Mouse (Mus musculus) intestine, embryonic 16.5 days (tissue): ENCODE measurements around the gene Rassf2. TPM values are rescaled to one million over a fixed set of nuclear protein-coding genes. Genes with fewer than 3 reads are reported as not detected.

ENCODE experiments used
- ATAC-seq: fragments of 200-750 bp; cut with Nextera tagmentation; 2 replicates; pipeline ENCODE4 v1.8.0; 2017; ENCODE audit warnings: moderate TSS enrichment, moderate library complexity
- H3K27ac ChIP-seq: fragments of 300-500 bp; sonication (generic); 2 replicates; pipeline ENCODE4 v1.5.1; 2014; ENCODE audit warnings: mild to moderate bottlenecking, low read length
- H3K27me3 ChIP-seq: fragments of 300-500 bp; sonication (generic); replicated peaks from 2 replicates; pipeline ENCODE4 v1.6.1; 2014; ENCODE audit warnings: low read length, control low read depth, mixed read lengths; ENCODE audit not compliant: control insufficient read depth, insufficient read depth
- H3K36me3 ChIP-seq: fragments of 300-500 bp; sonication (generic); 2 replicates; pipeline ENCODE4 v1.6.1; 2014; ENCODE audit warnings: low read length, control low read depth; ENCODE audit not compliant: control insufficient read depth, insufficient read depth
- H3K4me1 ChIP-seq: fragments of 300-500 bp; sonication (generic); 2 replicates; pipeline ENCODE4 v1.6.1; 2014; ENCODE audit warnings: low read length, control low read depth, mixed read lengths; ENCODE audit not compliant: control insufficient read depth, insufficient read depth
- H3K4me2 ChIP-seq: fragments of 300-500 bp; sonication (generic); 2 replicates; pipeline ENCODE4 v1.6.1; 2014; ENCODE audit warnings: low read depth, low read length, control low read depth
- H3K4me3 ChIP-seq: fragments of 300-500 bp; sonication (generic); 2 replicates; pipeline ENCODE4 v1.5.1; 2014; ENCODE audit warnings: mild to moderate bottlenecking, low read length
- H3K9ac ChIP-seq: fragments of 300-500 bp; sonication (generic); 2 replicates; pipeline ENCODE4 v1.6.1; 2014; ENCODE audit warnings: low read depth, low read length
- H3K9me3 ChIP-seq: fragments of 300-500 bp; sonication (generic); 2 replicates; pipeline ENCODE4 v1.6.1; 2016; ENCODE audit warnings: low read length, control low read depth; ENCODE audit not compliant: control insufficient read depth
- WGBS: fragments of 180-500 bp; shearing (Covaris S2); extraction: QIAGEN DNeasy Blood & Tissue Kit; methylation state at CpG from one replicate; pipeline ENCODE4 v1.1.7; 2014; 5-methylcytosine and 5-hydroxymethylcytosine counted together
- polyA plus RNA-seq: library from polyadenylated mRNA; unstranded; fragments of >200 nt; fragmentation: Nextera tagmentation; extraction: Ambion mirVana; gene quantifications from 2 replicates; pipeline ENCODE4 v1.2.1, GENCODE M21; 2015

Gene Rassf2
- polyA plus RNA-seq, 1 experiment from 2014 or later = 8.2 TPM

DNA sequence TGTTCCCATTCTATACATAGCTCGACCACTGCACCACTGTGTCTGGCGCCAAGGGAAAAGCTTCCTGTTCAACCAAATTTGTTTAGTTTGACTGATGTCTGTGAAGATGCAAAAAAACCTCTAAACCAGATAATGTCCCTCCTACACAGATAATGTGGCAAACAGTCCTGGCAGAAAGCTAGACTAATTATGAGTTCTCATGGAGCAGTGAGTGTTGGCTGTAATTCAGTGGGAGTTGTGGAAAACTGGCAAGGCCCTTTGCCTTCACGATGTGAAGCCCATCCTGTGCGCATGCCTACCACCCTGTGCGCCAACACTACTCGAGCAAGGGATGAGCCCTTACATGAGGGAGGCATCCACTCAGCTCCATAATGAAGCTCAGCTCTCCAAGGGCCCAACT, 84.3 kb downstream of the Rassf2 start:
- H3K27me3 ChIP-seq = no peaks in the 10 kb centered on the region
- no peaks in the 10 kb centered on the region for H3K9me3 ChIP-seq
- ATAC-seq = no peak
- no peak overlapping the region for H3K4me2 ChIP-seq
- H3K4me1 ChIP-seq = no peaks in the 10 kb centered on the region
- H3K27ac ChIP-seq = no peak overlapping the region
- no peak overlapping the region for H3K4me3 ChIP-seq
- no peak overlapping the region for H3K9ac ChIP-seq
- no peaks in the 10 kb centered on the region for H3K36me3 ChIP-seq
- WGBS = 76% methylated on average over 6 of the region's 6 CpGs

- Histone ChIP-seq H3K4me1 (no peaks in the 10 kb centered on the region), H3K27ac (no peak overlapping the region), H3K4me2 (no peak overlapping the region), H3K4me3 (no peak overlapping the region), H3K9ac (no peak overlapping the region), H3K9me3 (no peaks in the 10 kb centered on the region), H3K27me3 (no peaks in the 10 kb centered on the region), H3K36me3 (no peaks in the 10 kb centered on the region)
- 72% methylated on average over 8 of the region's 8 CpGs for WGBS
- no peak for ATAC-seq
Observed at GRCm38 (mm10) chr2:131945225-131945624, 84.8 kb downstream of the Rassf2 start.

DNA sequence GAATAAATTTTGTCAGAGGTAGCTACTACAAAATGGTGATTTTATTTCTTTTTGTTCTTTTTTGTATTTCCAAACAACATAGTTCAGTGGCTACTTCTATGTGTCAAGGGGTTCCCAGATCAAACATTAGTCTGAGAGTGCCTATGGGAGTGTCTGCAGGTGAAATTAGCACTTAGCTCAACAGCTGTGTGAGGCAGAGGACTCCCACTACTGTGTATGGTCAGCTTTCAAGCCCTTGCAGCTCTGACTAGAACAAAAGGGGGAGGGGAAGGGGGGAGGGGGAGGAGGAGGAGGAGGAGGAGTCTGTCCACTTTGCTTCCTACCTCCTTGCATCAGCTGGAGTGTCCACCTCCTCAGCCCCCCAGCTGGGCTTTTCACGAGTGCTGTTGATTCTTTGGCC, 85.7 kb downstream of the Rassf2 start:
- Histone ChIP-seq H3K27me3 (no peaks in the 10 kb centered on the region), H3K9ac (no peak overlapping the region), H3K36me3 (no peaks in the 10 kb centered on the region), H3K4me1 (no peaks in the 10 kb centered on the region), H3K9me3 (no peaks in the 10 kb centered on the region), H3K27ac (no peak overlapping the region), H3K4me2 (no peak overlapping the region), H3K4me3 (no peak overlapping the region)
- WGBS = 30% methylated on average over 1 of the region's 1 CpGs
- ATAC-seq = no peak

DNA sequence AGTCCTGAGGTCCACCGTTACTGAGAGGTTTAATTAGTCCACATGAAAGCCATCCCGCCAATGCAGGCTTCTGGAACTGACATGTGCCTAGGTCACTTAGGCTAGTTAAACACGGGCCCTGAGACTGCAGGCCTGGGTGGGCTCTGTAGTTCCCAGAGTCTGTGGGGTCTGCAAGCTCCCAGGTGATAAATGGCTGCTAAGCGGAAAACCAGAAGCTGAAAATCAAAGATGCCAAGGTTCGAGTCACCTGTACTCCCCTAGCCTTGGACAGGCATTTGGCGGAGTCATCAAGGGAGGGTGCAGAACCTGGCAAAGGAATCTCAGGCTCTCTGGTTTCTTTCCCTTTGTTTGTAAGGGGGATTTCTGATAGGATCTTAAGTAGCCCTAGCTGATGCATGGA, 88.6 kb downstream of the Rassf2 start:
- H3K36me3 ChIP-seq = no peaks in the 10 kb centered on the region
- 70% methylated on average over 6 of the region's 6 CpGs for WGBS

GRCm38 (mm10) chr2:131940506-131940905, 89.6 kb downstream of the Rassf2 start:
- no peaks in the 10 kb centered on the region for H3K27me3 ChIP-seq
- H3K4me2 ChIP-seq = no peak overlapping the region
- no peaks in the 10 kb centered on the region for H3K36me3 ChIP-seq
- H3K27ac ChIP-seq = no peak overlapping the region
- no peak overlapping the region for H3K4me3 ChIP-seq
- no peaks in the 10 kb centered on the region for H3K4me1 ChIP-seq
- 71% methylated on average over 3 of the region's 3 CpGs for WGBS
- no peak for ATAC-seq
- H3K9me3 ChIP-seq = no peaks in the 10 kb centered on the region
- no peak overlapping the region for H3K9ac ChIP-seq

More for the DNA sequence above, 88.6 kb downstream of the Rassf2 start:
- Histone ChIP-seq H3K4me1 (no peaks in the 10 kb centered on the region), H3K9ac (no peak overlapping the region), H3K27me3 (no peaks in the 10 kb centered on the region), H3K4me3 (no peak overlapping the region), H3K4me2 (no peak overlapping the region), H3K27ac (no peak overlapping the region), H3K9me3 (no peaks in the 10 kb centered on the region)
- ATAC-seq = no peak

Other genes starting within 250 kb of the Rassf2 start
- gene Erv3, start 170.5 kb downstream of the Rassf2 start, polyA plus RNA-seq = not detected in 2 replicates
- gene Prnp, start 120.3 kb downstream of the Rassf2 start, polyA plus RNA-seq = 49.5 and 50.7 TPM in 2 replicates
- not detected in 2 replicates for gene Prn, start 120.3 kb downstream of the Rassf2 start, polyA plus RNA-seq
- 27.1 and 28.8 TPM in 2 replicates for gene Prnd, start 79.4 kb downstream of the Rassf2 start, polyA plus RNA-seq
- gene Slc23a2, start 114.8 kb upstream of the Rassf2 start, polyA plus RNA-seq = 12.0 and 13.5 TPM in 2 replicates
- 46.1 and 48.4 TPM in 2 replicates for gene Tmem230, start 217.5 kb upstream of the Rassf2 start, polyA plus RNA-seq
- gene Pcna, start 223.1 kb upstream of the Rassf2 start, polyA plus RNA-seq = 189 and 217 TPM in 2 replicates
- gene Cds2, start 232.9 kb upstream of the Rassf2 start, polyA plus RNA-seq = 17.4 and 20.5 TPM in 2 replicates